Mouse (Mus musculus) heart, postnatal 36 days (tissue): ENCODE data around the gene Nek6. TPM values are rescaled to one million over a fixed set of nuclear protein-coding genes. Genes with fewer than 3 reads are reported as not detected.
A peak's percentile ranks its signal among the peaks of the same experiment; 100 is the strongest.

Experiments used
- DNase-seq, 2 experiments: peaks; one replicate each; pipeline ENCODE4 v3.0.0; 2021 to 2022
- intact Hi-C: fragments of 180-260 bp; cut with DNase I; formaldehyde crosslinking; loops from one replicate; pipeline ENCODE4 v1.15.1; 2025
- total RNA-seq, 2 experiments: library from RNA; stranded (reverse); gene quantifications; 2 replicates each; pipeline ENCODE4 v1.2.3; 2021

Gene Nek6
- total RNA-seq, 2 experiments from 2014 or later: 4.0 to 4.7 TPM

DNA sequence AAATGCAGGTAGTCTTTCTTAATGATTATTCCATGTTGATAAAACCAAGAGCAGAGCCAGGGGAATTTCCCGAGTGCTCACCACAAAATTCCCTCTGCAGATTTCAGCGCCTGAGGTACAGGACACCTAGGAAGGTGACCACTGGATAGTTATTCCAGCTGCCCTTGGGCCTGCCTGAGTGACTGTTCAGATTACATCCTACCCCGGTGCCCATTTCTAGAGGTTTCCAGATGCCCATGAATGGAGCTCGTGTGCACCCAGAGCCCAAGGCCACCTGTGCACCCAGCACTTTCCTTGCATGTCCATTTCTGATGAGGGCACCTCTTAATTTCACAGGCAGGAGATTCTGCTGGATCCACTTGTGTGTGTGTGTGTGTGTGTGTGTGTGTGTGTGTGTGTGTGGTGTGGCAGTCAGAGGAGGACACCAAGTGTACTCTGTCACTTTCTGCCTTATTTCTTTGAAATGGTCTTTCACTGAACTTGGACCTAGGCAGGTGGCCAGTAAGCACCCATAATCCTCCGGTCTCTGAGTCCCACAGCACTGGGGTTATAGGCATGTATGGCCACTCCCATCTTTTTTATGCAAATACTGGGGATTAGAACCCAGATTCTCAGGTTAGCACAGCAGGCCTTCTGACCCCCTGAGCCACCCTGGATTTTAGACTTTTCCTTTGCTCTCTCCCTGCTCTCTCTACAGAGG, 22.9 kb downstream of the Nek6 start:
- intact Hi-C loops: no loop called here
- no peak for DNase-seq

DNA sequence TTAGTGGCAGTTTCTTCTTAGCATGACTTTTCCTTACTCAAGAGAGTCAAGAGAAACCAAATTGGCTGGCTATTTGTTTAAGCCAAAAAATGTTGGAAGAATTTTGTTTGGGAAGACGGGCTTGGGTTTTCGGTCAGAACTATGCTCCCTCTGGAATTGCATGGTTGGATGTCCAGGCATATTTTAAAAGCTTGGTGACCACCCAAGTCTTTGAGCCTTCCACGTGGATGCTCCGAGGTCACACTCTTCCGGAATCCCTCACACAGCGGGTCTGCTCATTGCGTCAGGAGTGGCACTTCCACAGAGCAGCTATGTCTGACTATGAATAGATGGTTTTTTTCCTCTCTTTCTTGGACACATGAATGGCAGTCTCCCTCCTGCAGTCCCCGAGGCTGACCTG, 23.6 kb downstream of the Nek6 start:
- no peak for DNase-seq
- intact Hi-C loops: no loop called here

DNA sequence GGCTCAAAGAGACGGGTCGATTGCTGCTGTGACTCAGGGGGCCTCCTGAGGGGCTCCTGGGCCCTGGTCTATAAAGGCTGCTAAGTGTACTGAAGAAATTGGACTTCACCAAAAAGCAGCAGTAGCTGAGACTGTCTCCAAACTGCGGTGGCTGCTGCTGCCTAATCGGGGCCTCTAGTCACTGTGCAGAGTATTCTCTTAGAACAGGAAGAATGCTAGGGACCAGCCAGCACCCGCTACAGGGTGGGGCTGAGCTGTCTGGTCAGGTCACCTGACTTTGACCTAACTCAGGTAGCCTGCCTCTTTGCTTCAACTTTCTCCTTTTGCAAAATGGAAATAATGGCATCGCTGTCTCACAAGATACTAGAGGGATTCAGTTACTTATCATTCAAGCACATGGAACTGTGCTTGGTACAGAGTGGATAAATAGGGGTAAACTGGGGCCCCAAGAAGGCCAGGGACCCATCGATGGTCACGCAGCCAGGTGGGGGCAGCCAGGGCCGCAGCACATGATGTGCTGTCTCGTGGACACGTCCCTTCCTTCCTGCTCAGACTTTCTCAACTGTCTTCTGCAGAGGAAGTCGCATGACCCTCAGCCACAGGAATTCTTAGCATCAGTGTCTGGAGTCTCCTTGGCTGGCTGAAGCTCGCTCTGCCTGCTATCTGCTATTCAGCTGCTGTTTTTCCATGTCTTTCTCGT, 24.2 kb downstream of the Nek6 start:
- intact Hi-C loops: no loop called here
- DNase-seq: no peak

DNA sequence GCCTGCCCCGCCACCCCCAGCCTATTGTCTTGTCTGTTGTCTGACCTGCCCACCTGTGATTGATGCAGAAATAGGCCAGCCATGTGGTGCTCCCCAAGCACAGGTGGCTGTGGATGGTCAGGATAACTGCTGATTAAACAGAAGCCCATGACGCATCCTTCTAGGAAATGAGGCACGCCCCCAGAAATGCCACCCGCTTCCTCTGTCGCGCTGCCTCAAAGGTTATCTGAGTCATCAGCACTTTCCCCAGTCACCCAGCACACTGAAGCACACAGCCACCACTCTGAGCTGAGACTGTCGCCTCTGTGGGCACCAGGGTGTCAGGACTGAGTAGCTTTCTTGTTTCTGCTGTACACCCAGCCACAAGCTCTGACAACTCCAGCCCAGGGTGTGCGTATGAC, 24.9 kb downstream of the Nek6 start:
- no peak for DNase-seq
- intact Hi-C loops: no loop called here

DNA sequence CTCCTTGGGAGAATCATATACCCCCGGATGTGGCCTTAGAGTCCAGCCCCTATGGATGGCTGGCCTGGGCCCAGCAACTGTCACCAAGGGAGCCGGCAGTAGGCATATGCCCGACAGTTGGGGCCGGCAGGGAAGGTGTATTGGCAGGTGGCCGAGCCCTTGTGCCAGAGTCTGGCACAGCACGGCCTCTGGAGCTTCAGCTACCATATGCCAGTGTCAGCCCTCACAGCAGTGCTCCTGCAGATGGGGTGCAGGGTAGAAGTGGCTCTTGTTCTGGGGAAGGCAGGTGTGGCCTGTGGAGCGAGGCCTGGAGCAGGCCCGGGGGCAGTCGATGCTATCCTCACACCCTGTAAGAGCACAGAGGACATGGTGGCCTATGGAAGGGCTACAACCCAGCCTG, 28.2 kb downstream of the Nek6 start:
- no peak for DNase-seq
- intact Hi-C loops: no loop called here

DNA sequence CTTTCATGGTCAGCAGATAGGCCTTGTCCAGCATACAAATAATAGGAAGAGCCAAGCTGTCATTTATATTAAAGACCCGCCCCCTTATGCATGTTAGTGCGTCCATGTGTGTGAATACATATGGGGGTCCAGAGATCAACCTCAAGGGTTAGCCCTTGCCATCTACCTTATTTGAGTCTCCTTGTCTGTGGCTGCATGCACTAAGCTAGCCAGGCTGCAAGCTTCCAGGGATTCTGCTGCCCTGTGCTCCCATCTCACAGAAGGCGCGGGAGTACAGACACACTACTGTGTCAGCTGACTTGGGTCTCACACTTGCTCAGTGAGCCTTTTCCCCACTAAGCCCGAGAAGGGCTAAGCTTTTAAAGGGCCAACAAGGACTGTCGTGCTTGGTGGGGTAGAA, 29.2 kb downstream of the Nek6 start:
- no peak for DNase-seq
- intact Hi-C loops: no loop called here

DNA sequence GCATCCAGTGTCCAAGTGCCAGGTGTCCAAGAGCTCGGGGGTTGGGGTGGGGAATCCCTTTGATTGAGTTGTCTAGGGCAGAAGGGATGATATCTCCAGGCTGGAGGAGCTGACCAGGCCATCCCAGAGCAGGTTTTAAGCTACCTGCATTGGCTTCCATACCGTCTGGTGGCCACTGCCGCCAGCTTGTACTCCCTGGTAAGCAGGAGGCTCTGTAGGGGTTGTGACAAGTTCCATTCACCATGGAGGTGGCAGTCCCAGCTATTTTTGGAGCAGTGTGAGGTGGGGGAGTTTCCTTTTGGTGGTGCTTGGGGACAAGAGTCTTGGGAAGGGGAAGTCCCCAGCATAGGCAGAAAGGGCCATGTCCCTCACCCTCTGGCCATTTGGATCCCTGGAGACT, 29.7 kb downstream of the Nek6 start:
- intact Hi-C loops: no loop called here
- no peak for DNase-seq

DNA sequence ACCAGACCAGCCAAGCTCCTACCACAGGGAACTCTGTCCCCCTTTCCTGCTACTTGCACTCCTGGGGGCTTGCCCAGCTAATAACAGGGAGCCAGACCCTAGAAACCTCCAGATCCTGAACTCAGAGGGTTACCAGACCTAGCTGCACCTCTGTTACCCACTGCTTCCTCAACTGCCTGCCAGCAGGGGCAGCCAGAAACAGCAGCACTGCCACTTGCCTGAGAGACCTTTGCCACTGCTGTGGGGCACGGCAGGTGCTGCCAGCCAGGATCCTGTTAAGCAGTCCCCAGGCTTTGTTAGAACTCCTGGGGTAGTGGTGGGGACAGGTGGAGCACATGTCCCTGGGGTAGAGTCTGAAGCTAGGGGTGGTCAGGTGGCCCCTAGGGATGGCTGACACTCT, 30.1 kb downstream of the Nek6 start:
- intact Hi-C loops: no loop called here
- no peak for DNase-seq

DNA sequence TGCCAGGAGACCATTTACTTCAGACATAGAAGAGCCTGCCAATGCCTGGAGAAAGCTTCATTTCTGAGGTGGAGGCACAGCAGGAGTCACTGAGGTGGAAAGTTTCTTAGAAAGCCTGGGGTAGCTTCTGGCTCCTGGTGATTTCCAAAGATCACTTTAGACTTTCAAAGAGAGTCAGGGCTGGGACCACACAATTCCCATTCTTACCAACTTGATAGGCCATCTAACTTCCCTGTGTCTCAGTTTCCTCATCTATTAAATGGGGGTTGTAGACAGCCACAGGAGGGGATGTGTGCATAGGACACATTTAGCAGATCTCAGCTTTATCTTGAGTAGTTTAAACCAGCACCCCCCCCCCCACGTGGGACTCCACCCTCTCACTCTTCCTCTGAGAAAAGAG, 30.9 kb downstream of the Nek6 start:
- no peak for DNase-seq
- intact Hi-C loops: no loop called here

DNA sequence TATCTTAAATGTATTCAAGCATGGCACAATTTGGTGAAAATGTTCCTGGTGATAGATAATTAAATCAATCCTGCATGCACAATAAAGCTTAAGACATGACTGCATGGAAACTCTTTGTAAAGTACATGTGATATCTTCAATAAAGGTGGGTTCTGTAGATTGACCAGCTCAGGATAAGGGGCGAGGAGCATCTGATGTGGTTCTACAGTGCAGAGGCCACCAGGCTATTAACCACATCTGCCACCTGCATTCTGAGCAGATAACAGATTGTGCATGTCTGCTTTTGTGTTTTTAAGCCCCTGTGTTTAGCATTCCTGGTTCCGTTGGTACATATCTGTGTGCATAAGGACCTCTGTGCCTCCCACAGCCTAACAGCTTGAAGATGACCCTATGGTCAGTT, 31.7 kb downstream of the Nek6 start:
- DNase-seq: no peak
- intact Hi-C loops: no loop called here

DNA sequence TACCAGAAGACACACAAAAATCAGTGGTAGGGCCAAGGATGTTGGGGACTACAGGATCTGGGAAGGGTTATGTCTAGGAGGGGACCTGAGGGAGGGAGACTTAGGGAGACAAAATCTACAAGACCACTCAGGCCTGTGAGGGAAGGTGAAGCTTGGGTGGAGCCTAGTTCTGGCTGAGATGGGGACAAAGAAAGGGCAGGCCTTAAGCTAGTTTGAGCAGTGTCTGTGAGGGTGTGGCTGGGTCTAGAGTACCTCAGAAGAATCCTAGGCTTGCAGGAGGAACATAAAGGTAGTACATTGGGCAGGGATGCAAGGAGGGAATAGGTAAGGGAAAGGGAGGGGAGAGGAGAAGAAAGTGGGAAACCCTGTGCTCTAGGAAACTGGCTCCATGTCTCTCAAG, 32.9 kb downstream of the Nek6 start:
- no peak for DNase-seq
- intact Hi-C loops: no loop called here

DNA sequence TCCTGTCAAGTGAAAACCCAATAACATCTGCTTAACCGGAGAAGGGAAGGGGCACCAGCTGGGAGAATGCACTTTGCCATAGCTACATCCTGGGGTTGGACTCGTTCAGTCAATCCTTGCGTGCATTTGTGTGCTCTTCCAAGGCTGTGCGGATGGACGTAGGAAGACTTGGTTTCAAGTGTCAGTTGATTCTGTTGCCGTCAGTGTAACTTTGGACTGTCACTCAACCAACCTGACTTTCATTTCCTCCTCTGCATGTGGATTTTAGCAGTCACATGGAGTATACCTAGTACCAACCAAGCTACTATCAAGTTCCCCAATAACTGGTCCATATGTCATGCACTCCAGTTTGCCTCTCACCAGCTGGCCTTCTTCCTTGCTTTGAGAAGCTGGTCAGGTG, 33.5 kb downstream of the Nek6 start:
- intact Hi-C loops: loop anchor here (5.0 kb wide), 1 partner anchor 63 kb away; no protein-coding TSS in a partner anchor
- DNase-seq: no peak

DNA sequence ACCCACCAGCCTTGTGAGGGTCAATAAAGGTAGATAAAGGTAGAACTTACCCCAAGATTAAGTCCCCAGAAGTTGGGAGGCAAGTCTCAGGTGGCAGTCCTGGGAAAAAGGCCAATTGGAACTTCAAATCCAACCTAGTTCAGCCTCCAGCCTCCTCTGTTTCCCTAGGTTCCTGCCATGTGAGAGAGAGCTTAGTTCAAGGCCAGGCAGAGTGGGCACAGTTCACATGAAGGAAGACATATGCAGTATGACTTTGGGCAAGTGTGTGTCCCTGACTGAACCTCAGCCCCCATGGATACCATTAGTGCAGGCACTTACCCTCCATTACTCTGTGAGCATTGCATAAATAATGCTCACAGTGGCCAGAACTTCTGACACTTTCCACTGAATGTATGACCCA, 34.3 kb downstream of the Nek6 start:
- intact Hi-C loops: loop anchor here (5.0 kb wide), 1 partner anchor 63 kb away; no protein-coding TSS in a partner anchor
- no peak for DNase-seq

DNA sequence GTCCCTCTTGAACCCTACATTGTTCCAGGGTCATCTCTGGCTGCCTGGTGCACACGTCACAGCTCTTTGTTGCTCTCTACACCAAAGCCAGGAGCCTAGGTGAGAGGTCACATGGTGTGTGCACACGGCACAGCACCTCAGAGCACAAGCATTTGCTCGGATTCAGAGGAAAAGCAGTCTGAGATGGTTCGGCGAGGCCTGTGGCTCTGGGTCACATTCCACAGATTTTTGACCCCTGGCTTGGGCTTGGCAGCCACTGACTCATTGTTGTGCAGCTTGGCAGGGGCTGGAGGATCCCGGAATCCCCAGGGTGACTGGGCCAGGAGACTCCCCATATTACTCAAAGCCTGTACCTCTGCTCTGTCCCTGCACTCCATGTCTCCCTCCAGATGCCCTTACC, 34.8 kb downstream of the Nek6 start:
- intact Hi-C loops: loop anchor here (5.0 kb wide), 1 partner anchor 64 kb away; no protein-coding TSS in a partner anchor
- peak; percentile 67 for DNase-seq

DNA sequence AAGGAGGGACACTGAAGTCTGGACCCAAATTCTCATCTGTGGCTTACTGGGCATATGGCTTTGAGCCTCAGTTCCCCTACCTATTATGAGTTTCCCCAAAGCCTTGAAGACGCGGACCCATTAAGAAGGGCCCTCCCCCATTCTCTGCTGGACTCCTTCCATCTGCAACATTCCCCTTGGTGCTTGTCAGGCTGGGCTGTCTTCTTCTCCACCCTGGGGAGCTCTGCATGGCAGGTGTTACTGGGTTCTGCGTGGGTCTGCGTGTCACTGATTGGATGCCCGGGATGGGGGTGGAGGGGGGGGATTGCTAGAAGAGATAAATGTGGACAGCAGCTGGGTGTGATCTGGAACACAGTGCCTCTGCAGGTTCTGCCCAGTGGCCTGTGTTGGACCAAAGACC, 35.3 kb downstream of the Nek6 start:
- no peak for DNase-seq
- intact Hi-C loops: loop anchor here (5.0 kb wide), 1 partner anchor 64 kb away; no protein-coding TSS in a partner anchor

DNA sequence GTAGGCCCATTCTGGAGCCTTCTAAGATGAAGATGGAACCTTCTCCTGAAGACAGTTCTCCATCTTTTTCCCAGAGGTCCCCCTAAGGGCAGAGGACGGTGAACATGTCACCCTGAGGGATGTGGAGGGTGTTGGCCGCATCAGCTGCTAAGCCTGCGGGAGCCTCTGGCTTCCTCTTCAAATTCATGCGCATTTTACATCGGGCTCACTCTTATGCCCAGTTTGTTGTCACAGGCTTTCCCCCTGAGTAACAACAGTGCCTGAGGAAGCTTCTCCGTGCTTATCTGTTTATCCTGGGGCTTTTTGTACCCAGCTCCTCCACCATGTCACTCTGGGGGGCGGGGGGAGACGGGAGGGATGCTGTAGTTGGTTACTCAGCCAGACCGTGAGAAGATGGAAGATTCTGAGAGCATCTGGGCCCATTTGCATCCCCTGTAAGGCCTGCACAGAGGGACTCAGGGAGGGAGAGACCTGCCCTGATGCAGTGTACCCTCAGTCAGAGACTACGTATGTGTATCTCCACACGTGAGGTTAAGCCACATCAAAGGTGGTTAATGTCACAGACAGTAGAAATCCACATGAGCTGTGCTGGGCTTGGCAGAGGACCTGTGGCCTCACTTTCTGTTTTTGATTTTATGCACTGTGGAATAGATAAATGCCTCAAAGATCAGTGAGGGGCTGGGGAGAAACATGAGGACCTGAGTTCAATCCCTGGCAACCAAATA, 36.5 kb downstream of the Nek6 start:
- intact Hi-C loops: loop anchor here (5.0 kb wide), 1 partner anchor 66 kb away; no protein-coding TSS in a partner anchor
- DNase-seq: no peak

DNA sequence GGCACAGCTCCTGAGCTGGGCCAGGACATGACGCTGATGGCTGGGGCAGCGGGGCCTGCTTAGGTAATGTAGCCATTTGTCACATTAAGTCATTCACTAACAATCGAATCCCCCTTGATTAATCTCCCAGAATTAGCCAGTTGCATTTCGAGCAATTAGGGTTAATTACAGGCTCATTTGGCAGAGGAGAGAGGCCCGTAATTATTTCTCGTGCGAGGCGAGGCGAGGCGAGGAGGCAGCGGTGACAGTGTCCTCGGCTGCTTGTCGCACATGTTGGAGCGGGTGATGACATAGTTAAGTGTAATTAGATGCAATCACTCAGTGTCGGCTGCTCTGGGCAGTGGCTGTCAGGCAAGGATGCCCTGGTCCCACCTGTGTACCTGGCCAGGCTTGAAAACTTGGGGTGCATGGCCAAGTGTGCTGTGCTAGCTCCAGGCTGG, 40.6 kb downstream of the Nek6 start:
- intact Hi-C loops: no loop called here
- no peak for DNase-seq

DNA sequence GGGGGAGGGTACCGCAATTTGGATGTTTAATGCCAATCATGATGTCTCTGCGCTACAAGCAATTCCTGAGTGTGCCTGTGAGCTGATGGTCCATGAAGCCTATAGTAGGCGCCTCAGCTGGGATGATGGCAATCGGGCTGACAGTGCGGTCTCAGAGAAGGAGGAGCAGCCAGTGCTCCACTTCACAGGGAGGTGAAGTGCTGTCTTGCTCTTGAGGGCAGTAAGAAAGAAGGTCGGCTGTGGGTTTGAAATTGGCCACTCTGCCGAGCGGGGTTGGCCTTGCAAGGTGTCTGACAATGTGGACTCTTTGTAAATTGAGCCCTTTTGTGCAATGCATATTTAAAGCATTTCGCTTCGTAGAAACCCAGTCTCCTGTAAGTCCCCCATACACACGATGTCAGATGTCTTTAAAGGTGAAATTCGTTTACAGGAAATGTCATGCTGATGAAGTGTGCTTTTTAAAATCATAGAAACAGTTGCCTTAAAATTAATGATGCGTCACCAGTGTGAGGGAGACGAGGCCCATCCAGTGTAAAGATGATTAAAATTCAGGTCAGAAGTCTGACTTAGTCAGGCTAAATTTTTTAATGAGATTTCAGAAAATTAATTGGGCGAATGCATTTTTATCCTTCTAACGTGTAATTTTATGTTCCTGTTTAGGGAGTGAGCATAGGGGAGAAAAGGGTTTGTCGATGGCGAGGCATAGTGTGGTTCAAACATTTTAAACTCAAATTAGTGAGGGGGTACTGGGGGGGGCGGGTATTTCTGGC, 43.0 kb downstream of the Nek6 start:
- intact Hi-C loops: no loop called here
- DNase-seq: no peak

DNA sequence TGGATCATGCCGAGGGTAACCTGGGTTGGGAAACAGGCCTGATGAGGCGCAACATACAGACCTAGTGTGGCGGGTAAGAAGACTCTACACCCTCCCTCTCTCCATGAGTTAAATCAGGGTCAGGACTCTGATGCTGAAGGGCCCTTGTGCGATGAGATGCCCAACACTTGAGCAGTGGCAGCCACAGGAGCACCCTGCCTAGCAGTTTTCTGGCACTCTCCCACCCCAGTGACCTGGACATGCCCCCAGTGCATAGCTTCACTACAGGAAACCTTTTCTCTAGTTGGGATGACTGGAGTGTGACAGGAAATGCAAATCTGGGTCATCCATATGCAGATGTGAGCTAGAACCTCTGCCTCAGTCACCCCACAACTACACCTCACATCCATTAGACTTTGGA, 44.2 kb downstream of the Nek6 start:
- no peak for DNase-seq
- intact Hi-C loops: no loop called here

DNA sequence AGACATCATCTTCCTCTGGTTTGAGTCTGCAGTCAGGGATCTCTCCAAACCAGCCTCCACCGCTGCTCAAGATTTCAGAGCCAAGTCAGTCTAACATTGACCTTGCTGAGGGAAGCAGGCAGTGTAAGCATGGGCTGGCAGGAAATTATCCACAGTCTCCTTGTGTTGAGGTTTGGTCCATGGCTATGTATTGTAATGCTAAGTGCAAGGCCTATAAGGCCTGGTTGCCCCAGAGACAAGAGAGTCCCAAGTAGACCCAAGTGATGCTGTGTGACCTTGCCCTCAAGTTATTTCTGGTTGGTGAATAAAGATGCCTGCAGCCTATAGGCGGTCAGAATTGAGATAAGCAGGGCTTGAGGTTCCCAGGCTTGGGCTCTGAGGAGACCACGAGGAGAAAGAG, 45.3 kb downstream of the Nek6 start:
- intact Hi-C loops: no loop called here
- no peak for DNase-seq
